Mouse (Mus musculus) brain, embryonic 14.5 days (tissue): ENCODE measurements at regions not wholly inside any gene's neighbourhood (a gene's known extent, or its start where the extent isn't known, plus 50 kb on each side); places are given as distances from the start of the nearest gene placed in this dataset.

Experiments used
- CTCF ChIP-seq: fragments of 200-500 bp; IDR thresholded peaks from 2 replicates; pipeline ENCODE4 v1.5.1; 2012; ENCODE audit warnings: inconsistent platforms, mild to moderate bottlenecking, moderate library complexity, borderline replicate concordance; ENCODE audit not compliant: insufficient read depth, insufficient read length; ENCODE audit errors: extremely low read depth
- POLR2A ChIP-seq: fragments of 200-500 bp; IDR thresholded peaks from 2 replicates; pipeline ENCODE4 v1.6.1; 2012; ENCODE audit warnings: mild to moderate bottlenecking, inconsistent platforms, borderline replicate concordance; ENCODE audit not compliant: poor library complexity, insufficient read depth, insufficient read length, severe bottlenecking; ENCODE audit errors: extremely low read depth

DNA sequence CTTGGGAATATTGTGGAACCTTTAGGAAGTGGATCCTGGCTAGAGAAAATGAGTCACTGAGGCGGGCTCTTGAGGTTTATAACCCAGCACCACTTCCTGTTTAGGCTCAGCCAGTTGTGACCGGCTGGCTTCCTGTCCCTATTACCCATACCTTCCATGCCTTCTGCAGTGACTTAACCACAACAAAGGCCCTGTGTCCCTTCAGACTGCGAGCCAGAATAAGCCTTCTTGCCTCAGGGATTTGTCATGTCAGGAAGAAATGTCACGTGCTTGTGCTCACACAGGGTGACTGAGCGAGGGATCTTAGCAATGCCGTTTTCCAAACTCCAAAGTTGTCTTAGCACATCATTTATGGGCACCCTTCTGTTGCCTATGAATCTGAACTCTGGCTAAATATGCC lies 268.5 kb downstream of the Gadd45g start:
- TF ChIP-seq CTCF: no peak
- TF ChIP-seq POLR2A: no peak
